Mouse (Mus musculus) G1E (cell line): ENCODE data around the gene Hps4. TPM values are rescaled to one million over a fixed set of nuclear protein-coding genes. Genes with fewer than 3 reads are reported as not detected.

ENCODE experiments used
- ATAC-seq: 2 replicates; pipeline ENCODE4 v1.8.0; 2016; ENCODE audit warnings: mild to moderate bottlenecking; ENCODE audit not compliant: insufficient number of reproducible peaks, poor library complexity, low FRiP score, severe bottlenecking; ENCODE audit errors: extremely low read depth
- DNase-seq: peaks from one replicate; pipeline ENCODE4 v3.0.0; 2012; ENCODE audit warnings: low spot score
- H3K27me3 ChIP-seq: 2 replicates; pipeline ENCODE4 v1.6.1; 2012; ENCODE audit warnings: mild to moderate bottlenecking, low read length, inconsistent platforms; ENCODE audit not compliant: insufficient read depth
- H3K36me3 ChIP-seq: replicated peaks from 2 replicates; pipeline ENCODE3; 2012; ENCODE audit warnings: mild to moderate bottlenecking, inconsistent platforms
- H3K4me1 ChIP-seq: 2 replicates; pipeline ENCODE4 v1.6.1; 2012; ENCODE audit warnings: low read depth, low read length, inconsistent platforms, mixed read lengths; ENCODE audit not compliant: insufficient read depth
- H3K4me3 ChIP-seq: 2 replicates; pipeline ENCODE4 v1.5.1; 2012; ENCODE audit warnings: low read depth, mild to moderate bottlenecking, inconsistent platforms, low read length, moderate library complexity, mixed read lengths
- H3K9me3 ChIP-seq: replicated peaks from 2 replicates; pipeline ENCODE4 v1.6.1; 2012; ENCODE audit warnings: inconsistent platforms
- CTCF ChIP-seq: IDR thresholded peaks from 2 replicates; pipeline ENCODE4 v1.5.1; 2012; ENCODE audit warnings: low read depth, low read length, inconsistent platforms, mixed read lengths
- GATA1 ChIP-seq: IDR thresholded peaks from 2 replicates; pipeline ENCODE4 v1.6.1; 2012; ENCODE audit warnings: borderline replicate concordance, low read length, inconsistent platforms, mixed read lengths
- GATA2 ChIP-seq: IDR thresholded peaks from 2 replicates; pipeline ENCODE4 v1.6.1; 2012; ENCODE audit warnings: low read depth, low read length, inconsistent platforms, borderline replicate concordance
- POLR2AphosphoS5 ChIP-seq: IDR thresholded peaks from 2 replicates; pipeline ENCODE4 v1.6.1; 2012; ENCODE audit warnings: low read depth, low read length, inconsistent platforms; ENCODE audit not compliant: insufficient replicate concordance
- TAL1 ChIP-seq: conservative IDR thresholded peaks from 2 replicates; pipeline ENCODE4 v1.6.1; 2012; ENCODE audit warnings: low read depth, low read length, inconsistent platforms, mixed read lengths
- polyA plus RNA-seq: library from polyadenylated mRNA; stranded (reverse); fragments of >175 nt; gene quantifications from 2 replicates; pipeline ENCODE4 v1.2.3, GENCODE M21; 2012
- total RNA-seq, 2 experiments: library from RNA; stranded (forward) in 1 of 2; stranded (reverse) in 1 of 2; fragments of 200-1000 nt in 1 of 2; fragments of >200 nt in 1 of 2; fragmentation: Nextera tagmentation in 1 of 2; gene quantifications; 2 replicates each; pipeline ENCODE4 v1.2.3; 2014 to 2017

Gene Hps4
- total and polyA plus RNA-seq, 3 experiments = 16.7 to 47.7 (median 33.8) TPM

DNA sequence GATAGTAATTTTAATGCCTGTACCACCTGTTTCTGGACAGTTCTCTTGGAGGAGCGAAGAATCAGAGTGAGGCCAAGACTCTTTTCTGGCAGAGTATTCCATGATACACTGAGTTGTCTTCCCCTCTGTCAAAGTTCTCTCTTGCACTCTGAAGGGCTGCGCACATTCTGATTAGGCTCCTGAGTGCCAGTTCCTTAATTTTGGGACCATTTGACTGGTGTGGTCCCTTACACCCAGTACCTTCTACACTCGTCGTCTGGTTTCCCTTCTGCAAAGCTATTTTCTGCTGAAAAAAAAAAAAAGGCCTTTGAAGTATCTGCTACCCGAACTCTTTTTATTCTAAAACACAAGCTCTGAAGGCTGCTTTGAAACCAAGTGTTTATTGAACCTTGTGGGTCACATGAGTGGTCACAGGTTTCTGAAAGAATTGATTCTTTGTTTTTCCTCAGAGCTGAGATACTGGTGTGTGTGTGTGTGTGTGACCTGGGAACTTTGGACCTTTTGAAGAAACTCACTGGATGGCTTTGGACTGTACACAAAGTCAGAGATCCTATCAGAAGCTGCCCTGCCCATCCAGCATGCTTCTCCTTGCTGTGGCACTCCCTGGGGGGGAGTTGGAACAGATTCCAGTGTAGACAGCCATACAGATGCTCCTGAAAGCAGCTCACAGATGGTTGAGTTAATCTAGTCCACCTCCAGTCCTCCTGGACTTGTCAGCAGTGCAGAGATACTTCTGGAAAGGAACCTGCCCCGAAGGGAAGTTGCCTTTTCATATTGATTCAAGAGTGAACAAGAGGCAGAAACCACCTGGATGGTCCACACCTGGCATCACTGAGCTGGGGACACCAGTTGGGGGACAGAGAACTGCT, 1.4 kb downstream of the Hps4 start:
- H3K36me3 ChIP-seq = peaks cover 72% of the 10 kb centered on the region

DNA sequence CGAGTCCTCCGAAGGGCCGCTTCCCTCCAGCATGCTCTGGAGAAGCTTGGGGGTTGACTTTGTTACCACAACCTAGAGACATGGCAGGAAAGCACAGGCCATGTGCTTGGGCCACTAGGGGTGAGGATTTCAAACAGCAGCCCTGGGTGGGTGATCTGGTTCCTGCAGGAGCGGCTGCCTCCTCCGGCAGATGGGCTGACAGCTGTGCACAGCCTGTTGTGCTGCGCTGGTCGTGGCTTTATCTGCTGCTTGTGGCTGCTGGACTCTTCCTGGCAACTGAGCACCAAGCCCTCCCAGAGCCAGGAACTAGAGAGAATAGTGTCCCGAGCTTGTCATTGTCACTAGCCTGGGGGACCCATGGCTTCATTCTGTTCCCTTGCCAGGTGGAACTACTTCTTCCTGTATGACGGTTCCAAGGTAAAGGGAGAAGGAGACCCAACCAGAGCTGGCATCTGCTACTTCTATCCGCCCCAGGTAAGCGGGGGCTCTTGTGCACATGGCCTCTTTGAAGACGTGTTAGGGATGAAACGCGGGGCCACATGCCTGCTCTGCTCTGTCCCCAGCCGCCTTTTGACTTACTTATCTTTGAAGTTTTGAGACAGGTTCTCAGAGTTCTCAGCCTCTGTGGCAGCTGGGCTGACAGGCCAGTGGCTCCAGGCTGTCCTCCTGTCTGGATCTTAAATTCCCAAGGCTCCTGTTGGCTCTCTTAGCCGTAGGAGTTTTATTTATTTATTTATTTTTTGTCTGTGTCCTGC, 3.5 kb downstream of the Hps4 start:
- no peak for DNase-seq

More for the DNA sequence above, 1.4 kb downstream of the Hps4 start:
- no peaks in the 10 kb centered on the region for H3K27me3 ChIP-seq
- ATAC-seq (no peak), DNase-seq (no peak)
- TF ChIP-seq CTCF (no peak), TAL1 (no peak)
- no peaks in the 10 kb centered on the region for H3K9me3 ChIP-seq
- H3K4me1 ChIP-seq = peaks cover 66% of the 10 kb centered on the region
- no peak overlapping the region; the same call in 1 of the 2 replicates for H3K4me3 ChIP-seq

DNA sequence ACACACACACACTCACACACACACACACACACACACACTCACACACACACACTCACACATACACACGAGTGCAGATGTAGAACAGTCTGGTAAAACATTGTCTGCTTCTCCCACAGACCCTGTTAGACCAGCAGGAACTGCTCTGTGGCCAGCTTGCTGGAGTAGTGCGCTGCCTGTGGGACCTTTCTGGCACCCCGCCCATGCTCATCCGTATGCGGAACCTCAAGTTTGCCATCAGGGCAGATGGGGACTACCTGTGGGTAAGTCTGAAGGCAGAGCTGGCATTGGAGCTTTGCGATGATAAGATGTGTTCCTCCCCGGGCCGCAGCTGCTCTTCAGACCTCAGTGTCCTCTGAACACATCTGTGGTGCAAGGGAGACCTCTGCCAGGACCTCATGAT, 6.3 kb downstream of the Hps4 start:
- H3K27me3 ChIP-seq = no peaks in the 10 kb centered on the region
- no peaks in the 10 kb centered on the region for H3K9me3 ChIP-seq
- no peak for TF ChIP-seq POLR2AphosphoS5
- peaks cover 46% of the 10 kb centered on the region for H3K4me1 ChIP-seq
- H3K36me3 ChIP-seq = peaks cover 96% of the 10 kb centered on the region
- no peak overlapping the region for H3K4me3 ChIP-seq
- DNase-seq = no peak
- ATAC-seq = no peak

More for the DNA sequence above, 3.5 kb downstream of the Hps4 start:
- Histone ChIP-seq H3K4me3 (peak overlapping the region; percentile 50; the same call in 1 of the 2 replicates), H3K4me1 (peaks cover 64% of the 10 kb centered on the region), H3K36me3 (peaks cover 72% of the 10 kb centered on the region), H3K9me3 (no peaks in the 10 kb centered on the region), H3K27me3 (no peaks in the 10 kb centered on the region)
- no peak for ATAC-seq
- TF ChIP-seq GATA2 (no peak), TAL1 (no peak), GATA1 (no peak), CTCF (no peak), POLR2AphosphoS5 (no peak)

DNA sequence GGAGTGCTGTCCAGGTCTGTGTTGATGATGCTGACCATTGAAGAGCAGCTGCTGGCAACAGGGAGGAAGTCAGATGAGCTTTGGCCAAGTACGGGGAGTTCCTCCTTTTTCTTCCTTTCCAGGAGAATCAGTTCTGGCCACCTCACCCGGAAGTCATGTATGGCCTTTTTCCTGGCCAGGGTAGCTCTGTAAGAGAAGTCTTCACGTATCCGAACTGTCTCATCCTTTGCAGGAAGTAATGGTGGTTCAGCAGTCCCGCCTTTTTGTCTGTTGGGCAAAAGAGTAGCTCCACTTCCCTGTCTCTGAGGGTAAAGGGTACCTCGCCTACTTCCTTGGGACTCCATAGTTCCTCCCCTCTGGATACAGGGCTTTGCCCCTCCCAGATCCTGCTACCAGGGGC, 12.6 kb downstream of the Hps4 start:
- TF ChIP-seq TAL1 = no peak
- TF ChIP-seq GATA1 = no peak
- TF ChIP-seq GATA2 = no peak
- TF ChIP-seq POLR2AphosphoS5 = no peak
- TF ChIP-seq CTCF = no peak
- ATAC-seq (no peak), DNase-seq (no peak)
- Histone ChIP-seq H3K27me3 (no peaks in the 10 kb centered on the region), H3K36me3 (peaks cover 88% of the 10 kb centered on the region), H3K4me1 (peaks cover 63% of the 10 kb centered on the region), H3K4me3 (no peak overlapping the region), H3K9me3 (no peaks in the 10 kb centered on the region)

DNA sequence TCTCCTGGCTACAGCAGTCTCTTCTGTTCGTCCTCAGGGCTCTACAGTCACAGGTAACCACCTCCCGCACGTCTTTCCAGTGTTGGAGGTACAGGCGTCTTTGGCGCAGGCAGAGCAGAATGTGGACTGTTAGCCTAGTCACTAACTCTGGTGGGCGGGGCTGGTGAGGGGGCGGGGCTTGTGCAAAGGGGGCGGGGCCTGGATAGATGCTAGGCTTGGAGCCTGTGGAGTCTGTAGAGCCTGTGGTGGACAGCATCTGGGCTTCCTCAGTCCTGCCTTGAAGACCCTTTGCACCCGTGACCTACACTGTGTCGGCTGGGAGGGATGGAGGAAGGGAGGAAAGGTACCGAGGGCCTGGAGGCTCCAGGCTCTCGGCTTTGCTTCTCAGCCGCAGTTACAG, 13.0 kb downstream of the Hps4 start, which contains the start of gene Gm6583:
Gene Gm6583 (minus strand): TSS at position 124 of the 400 bp plus-strand sequence.
- TF ChIP-seq TAL1 (no peak), CTCF (no peak), POLR2AphosphoS5 (no peak), GATA1 (no peak), GATA2 (no peak)
- ATAC-seq = no peak
- peaks cover 63% of the 10 kb centered on the region for H3K4me1 ChIP-seq

DNA sequence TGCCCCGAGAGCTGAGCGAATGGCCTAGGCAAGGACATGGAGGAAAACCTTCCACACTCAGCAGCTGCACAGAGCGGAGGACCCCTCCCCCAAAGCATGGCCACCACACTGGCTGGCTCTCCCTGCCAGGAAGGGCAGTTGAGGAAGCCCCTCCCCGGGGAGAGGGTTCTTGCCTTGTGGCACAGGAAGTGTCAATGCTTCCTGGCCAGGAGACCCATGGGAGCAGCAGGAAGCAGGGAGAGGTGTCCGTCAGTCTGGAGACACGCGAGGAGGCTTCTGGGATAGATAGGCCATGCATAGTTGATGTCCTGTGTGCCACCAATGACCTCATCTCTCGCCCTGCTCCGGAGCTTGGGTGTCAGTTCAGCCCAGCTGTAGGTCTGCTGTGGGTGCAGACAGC, 13.4 kb downstream of the Hps4 start:
- H3K4me1 ChIP-seq = peaks cover 61% of the 10 kb centered on the region
- ATAC-seq (no peak), DNase-seq (no peak)
- H3K9me3 ChIP-seq = no peaks in the 10 kb centered on the region
- TF ChIP-seq TAL1 = no peak
- no peak for TF ChIP-seq GATA2
- no peak for TF ChIP-seq CTCF
- TF ChIP-seq POLR2AphosphoS5 = no peak
- TF ChIP-seq GATA1 = no peak
- no peak overlapping the region for H3K4me3 ChIP-seq
- no peaks in the 10 kb centered on the region for H3K27me3 ChIP-seq
- H3K36me3 ChIP-seq = peaks cover 80% of the 10 kb centered on the region

More for the DNA sequence above, 13.0 kb downstream of the Hps4 start, which contains the start of gene Gm6583:
- H3K27me3 ChIP-seq = no peaks in the 10 kb centered on the region
- H3K9me3 ChIP-seq = no peaks in the 10 kb centered on the region
- H3K36me3 ChIP-seq = peaks cover 84% of the 10 kb centered on the region
- DNase-seq = no peak
- no peak within 1 kb of the TSS for H3K4me3 ChIP-seq
